Mouse (Mus musculus) forebrain, embryonic 15.5 days (tissue): ENCODE data around the gene Nek6. TPM values are rescaled to one million over a fixed set of nuclear protein-coding genes. Genes with fewer than 3 reads are reported as not detected.

Experiments used
- ATAC-seq: fragments of 200-750 bp; cut with Nextera tagmentation; replicated peaks from 2 replicates; pipeline ENCODE4 v1.8.0; 2017; ENCODE audit warnings: mild to moderate bottlenecking, moderate TSS enrichment, moderate library complexity
- H3K27ac ChIP-seq: fragments of 300-500 bp; sonication (generic); replicated peaks from 2 replicates; pipeline ENCODE4 v1.5.1; 2015; ENCODE audit warnings: mild to moderate bottlenecking, inconsistent platforms
- H3K27me3 ChIP-seq: fragments of 300-500 bp; sonication (generic); 2 replicates; pipeline ENCODE4 v1.6.1; 2015; ENCODE audit warnings: inconsistent platforms
- H3K36me3 ChIP-seq: fragments of 300-500 bp; sonication (generic); 2 replicates; pipeline ENCODE4 v1.6.1; 2015; ENCODE audit warnings: mild to moderate bottlenecking, inconsistent platforms
- H3K4me1 ChIP-seq: fragments of 300-500 bp; sonication (generic); 2 replicates; pipeline ENCODE4 v1.6.1; 2015; ENCODE audit warnings: inconsistent platforms
- H3K4me2 ChIP-seq: fragments of 300-500 bp; sonication (generic); replicated peaks from 2 replicates; pipeline ENCODE4 v1.6.1; 2015; ENCODE audit warnings: mild to moderate bottlenecking, inconsistent platforms
- H3K4me3 ChIP-seq: fragments of 300-500 bp; sonication (generic); 2 replicates; pipeline ENCODE4 v1.5.1; 2015; ENCODE audit warnings: mild to moderate bottlenecking, inconsistent platforms
- H3K9ac ChIP-seq: fragments of 300-500 bp; sonication (generic); replicated peaks from 2 replicates; pipeline ENCODE4 v1.6.1; 2015; ENCODE audit warnings: mild to moderate bottlenecking, inconsistent platforms
- H3K9me3 ChIP-seq: fragments of 300-500 bp; sonication (generic); 2 replicates; pipeline ENCODE4 v1.6.1; 2016; ENCODE audit warnings: inconsistent platforms
- WGBS: fragments of 180-500 bp; shearing (Covaris S2); methylation state at CpG from one replicate; pipeline ENCODE4 v1.1.7; 2015; ENCODE audit warnings: mixed read lengths; 5-methylcytosine and 5-hydroxymethylcytosine counted together
- polyA plus RNA-seq: library from polyadenylated mRNA; unstranded; fragments of >200 nt; fragmentation: Nextera tagmentation; extraction: Ambion mirVana; gene quantifications from 2 replicates; pipeline ENCODE4 v1.2.1, GENCODE M21; 2015

Gene Nek6
- polyA plus RNA-seq, 1 experiment from 2014 or later: 90.0 TPM

DNA sequence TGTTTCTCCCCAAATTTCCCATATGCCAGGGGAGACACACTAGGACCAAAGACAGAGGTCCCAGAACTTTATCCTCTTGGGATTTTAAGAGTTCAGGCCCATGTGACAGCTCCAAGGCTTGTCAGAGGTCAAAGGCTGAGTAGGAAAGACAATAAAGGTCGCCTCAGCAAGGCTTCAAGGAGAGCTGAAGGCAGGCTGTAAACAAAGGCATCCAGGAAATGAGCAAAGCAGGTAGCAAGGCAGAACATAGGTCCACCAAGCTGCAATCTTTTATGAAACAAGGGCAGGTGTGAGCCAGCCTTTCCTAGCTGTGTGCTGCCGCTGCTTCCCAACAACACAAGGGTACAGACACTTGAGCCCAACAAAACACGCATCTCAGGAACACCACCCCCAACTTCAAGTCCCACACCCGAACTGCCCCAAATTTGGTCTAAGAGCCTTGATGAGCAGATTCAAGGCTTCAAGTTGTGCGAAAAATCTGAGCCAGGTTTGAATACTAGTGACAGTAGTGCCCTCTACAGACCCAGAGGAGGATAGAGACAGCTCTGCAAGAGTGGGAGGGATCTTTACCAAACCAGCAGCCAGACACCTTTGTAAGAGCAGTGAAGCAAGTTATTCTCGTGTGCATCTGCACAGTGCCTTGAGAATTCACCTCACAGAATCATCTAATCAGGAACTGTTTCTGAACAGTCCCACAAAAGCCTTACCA lies 80.5 kb downstream of the Nek6 start:
- H3K27me3 ChIP-seq: no peaks in the 10 kb centered on the region
- no peaks in the 10 kb centered on the region for H3K9me3 ChIP-seq
- peak; percentile 75 for ATAC-seq
- peaks cover 13% of the 10 kb centered on the region for H3K4me1 ChIP-seq
- no peak overlapping the region for H3K4me2 ChIP-seq
- peak overlapping the region; percentile 28 for H3K27ac ChIP-seq
- H3K36me3 ChIP-seq: peaks cover 6% of the 10 kb centered on the region; the same call in 1 of the 2 replicates
- WGBS: 40% methylated on average over 6 of the region's 6 CpGs
- no peak overlapping the region for H3K4me3 ChIP-seq
- no peak overlapping the region for H3K9ac ChIP-seq

DNA sequence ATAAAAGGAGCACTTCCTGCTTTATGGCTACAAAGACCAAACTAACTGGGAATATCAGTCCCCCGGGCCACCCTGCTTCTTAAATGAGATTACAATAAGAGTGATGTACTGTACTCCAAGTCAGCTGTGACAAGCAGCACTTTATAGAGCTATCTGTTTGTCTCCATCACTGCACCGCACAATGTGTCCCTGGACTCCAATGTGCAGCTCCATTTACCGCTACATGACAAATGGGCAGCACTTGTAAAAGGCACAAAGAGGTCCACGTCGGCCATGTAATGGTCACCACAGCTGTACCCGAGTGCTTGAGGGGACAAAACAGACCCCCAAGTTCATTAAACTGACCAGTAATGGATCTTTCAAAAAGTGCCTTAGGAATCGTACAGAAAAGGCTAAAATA lies 83.4 kb downstream of the Nek6 start:
- Histone ChIP-seq H3K4me2 (no peak overlapping the region), H3K4me3 (no peak overlapping the region), H3K9ac (no peak overlapping the region), H3K9me3 (no peaks in the 10 kb centered on the region), H3K36me3 (no peaks in the 10 kb centered on the region), H3K4me1 (peaks cover 13% of the 10 kb centered on the region), H3K27ac (no peak overlapping the region), H3K27me3 (no peaks in the 10 kb centered on the region)
- 57% methylated on average over 7 of the region's 7 CpGs for whole genome bisulfite sequencing
- ATAC-seq: no peak

DNA sequence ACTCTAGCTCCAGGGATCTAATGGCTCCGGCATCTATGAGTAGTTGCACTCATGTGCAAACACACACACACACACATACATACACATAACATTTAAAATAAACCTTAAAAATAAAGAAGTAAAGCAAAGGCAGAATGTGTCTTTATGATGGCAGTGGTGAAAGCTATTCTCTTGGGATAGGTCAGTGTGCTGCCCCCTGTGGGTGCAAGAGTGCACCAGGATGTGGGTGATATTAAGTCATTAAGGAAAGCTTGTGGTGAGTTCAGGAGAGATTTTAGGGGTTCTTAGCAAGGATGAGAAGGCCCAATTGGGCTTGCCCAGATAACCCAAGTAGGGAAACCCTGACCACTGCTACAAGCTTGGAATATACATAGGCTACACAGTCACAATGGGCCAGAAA lies 86.5 kb downstream of the Nek6 start:
- Histone ChIP-seq H3K36me3 (no peaks in the 10 kb centered on the region), H3K27ac (no peak overlapping the region), H3K9me3 (no peaks in the 10 kb centered on the region), H3K4me1 (no peaks in the 10 kb centered on the region), H3K4me3 (no peak overlapping the region), H3K4me2 (no peak overlapping the region), H3K27me3 (no peaks in the 10 kb centered on the region), H3K9ac (no peak overlapping the region)
- 96% methylated on average over 1 of the region's 1 CpGs for WGBS
- no peak for ATAC-seq

DNA sequence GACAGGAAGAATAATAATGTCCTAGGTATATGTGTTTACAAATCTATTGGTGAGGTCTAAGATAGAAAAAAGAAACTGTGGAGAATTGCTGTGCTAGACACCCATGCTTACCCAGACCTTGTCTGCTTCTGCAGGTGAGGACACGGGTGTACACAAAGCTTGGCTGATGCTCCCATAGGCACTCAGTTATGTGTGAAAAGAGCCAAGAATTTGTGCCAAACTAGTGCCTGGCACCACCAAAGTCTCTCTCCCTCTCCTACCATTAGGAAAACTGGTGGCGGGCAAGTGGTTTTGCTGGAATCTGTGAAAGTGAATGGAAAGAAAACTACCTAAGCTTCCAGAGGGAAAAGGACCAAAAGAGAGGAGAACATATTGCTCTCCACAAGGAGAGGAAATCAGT lies 87.0 kb downstream of the Nek6 start:
- no peaks in the 10 kb centered on the region for H3K27me3 ChIP-seq
- no peaks in the 10 kb centered on the region for H3K36me3 ChIP-seq
- H3K9ac ChIP-seq: no peak overlapping the region
- ATAC-seq: no peak
- H3K4me1 ChIP-seq: no peaks in the 10 kb centered on the region
- no peak overlapping the region for H3K4me3 ChIP-seq
- 73% methylated on average over 2 of the region's 2 CpGs for WGBS
- H3K4me2 ChIP-seq: no peak overlapping the region
- H3K9me3 ChIP-seq: no peaks in the 10 kb centered on the region
- H3K27ac ChIP-seq: no peak overlapping the region

DNA sequence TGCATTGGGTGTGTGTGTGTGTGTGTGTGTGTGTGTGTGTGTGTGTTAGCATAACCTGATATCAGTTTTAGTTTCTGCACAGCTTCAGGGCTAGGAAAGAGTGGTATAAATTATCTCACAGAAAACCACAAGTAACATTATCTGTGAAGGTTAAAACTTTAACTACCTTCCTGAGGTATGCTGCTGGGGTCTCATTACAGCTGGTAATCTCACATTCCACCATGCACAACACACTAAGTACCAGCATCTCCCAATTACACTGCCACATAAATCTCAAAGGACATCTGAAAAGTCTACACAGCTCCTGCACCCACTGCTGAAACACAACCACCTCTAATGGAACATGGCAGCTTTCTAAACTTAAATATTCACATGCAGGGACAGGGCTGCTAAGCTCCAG lies 89.4 kb downstream of the Nek6 start:
- no peak for ATAC-seq
- no peak overlapping the region for H3K9ac ChIP-seq
- no peak overlapping the region for H3K4me2 ChIP-seq
- no peaks in the 10 kb centered on the region for H3K36me3 ChIP-seq
- no peaks in the 10 kb centered on the region for H3K27me3 ChIP-seq
- H3K9me3 ChIP-seq: no peaks in the 10 kb centered on the region
- no peak overlapping the region for H3K4me3 ChIP-seq
- H3K4me1 ChIP-seq: no peaks in the 10 kb centered on the region
- H3K27ac ChIP-seq: no peak overlapping the region

DNA sequence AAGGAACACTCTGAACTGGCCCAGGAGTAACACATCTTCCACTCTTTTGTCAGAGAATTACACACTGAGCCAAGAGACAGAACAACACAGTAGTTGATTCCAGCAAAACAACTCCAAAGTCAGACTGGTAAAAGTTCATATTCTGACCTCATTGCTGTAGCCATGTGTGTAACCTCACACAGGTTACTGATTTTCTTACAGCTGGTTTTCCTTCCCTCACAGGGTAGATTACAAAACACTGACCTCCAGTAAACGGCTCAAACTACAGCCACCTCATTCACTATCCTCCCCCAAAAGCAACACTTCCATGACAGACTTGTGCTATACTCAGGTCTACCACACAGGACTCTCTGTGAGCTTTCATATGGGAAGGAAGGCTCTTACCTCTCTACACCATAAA lies 96.3 kb downstream of the Nek6 start:
- H3K27me3 ChIP-seq: no peaks in the 10 kb centered on the region
- 87% methylated on average over 1 of the region's 1 CpGs for WGBS
- no peak overlapping the region for H3K4me3 ChIP-seq
- no peak overlapping the region for H3K27ac ChIP-seq
- H3K36me3 ChIP-seq: 0 out of 2 replicates have a peak, but pooled peaks cover 2% of the 10 kb centered on the region
- no peaks in the 10 kb centered on the region for H3K9me3 ChIP-seq
- H3K4me1 ChIP-seq: peaks cover 18% of the 10 kb centered on the region
- H3K4me2 ChIP-seq: no peak overlapping the region
- no peak overlapping the region for H3K9ac ChIP-seq
- no peak for ATAC-seq

DNA sequence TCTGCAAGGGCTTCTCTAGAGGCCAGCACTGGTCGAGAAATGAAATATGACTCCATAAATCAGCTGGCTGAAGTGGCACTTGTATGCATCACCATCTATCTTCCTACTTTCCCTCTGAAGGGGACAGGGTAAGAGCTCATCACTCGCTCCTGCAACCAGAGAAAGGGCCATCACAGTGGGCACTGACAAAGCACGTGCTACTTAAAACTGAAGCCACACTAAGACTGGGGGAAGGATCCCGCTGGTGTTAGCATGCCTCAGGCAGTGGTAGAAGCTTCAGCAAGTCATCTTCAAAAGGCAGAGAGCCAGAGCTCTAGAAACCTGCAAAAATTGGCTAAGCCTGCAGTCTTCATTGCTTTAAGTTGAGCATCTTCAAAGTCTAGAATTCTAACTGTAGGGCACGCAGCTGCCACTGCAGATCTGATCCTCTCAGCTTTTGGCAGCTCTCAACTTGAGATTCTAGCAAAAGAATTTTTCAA lies 97.4 kb downstream of the Nek6 start:
- ATAC-seq: peak; percentile 23
- Histone ChIP-seq H3K4me1 (peaks cover 22% of the 10 kb centered on the region), H3K36me3 (0 out of 2 replicates have a peak, but pooled peaks cover 2% of the 10 kb centered on the region), H3K27ac (peak overlapping the region; percentile 42), H3K27me3 (no peaks in the 10 kb centered on the region), H3K4me2 (no peak overlapping the region), H3K4me3 (no peak overlapping the region), H3K9me3 (no peaks in the 10 kb centered on the region), H3K9ac (no peak overlapping the region)
- 39% methylated on average over 5 of the region's 5 CpGs for WGBS

DNA sequence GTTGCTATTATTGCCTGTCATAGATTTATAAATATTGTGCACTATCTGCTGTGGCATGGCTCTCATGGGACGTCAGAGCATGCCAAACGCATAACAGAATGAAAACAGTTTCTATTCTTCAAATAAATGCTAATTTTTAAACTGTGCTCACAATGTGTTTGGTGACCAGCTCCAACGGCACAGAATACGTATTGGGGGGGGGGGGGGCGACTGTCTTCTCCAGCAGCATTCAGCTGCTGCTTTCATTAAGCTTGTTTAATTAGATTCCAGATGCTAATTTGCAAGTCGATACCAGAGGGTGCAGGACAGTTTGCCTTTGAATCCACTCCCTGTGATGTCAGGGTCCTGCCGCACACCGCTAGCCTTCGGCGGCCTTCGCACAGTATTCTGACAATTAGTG lies 97.9 kb downstream of the Nek6 start:
- Histone ChIP-seq H3K27me3 (no peaks in the 10 kb centered on the region), H3K4me3 (no peak overlapping the region), H3K4me2 (no peak overlapping the region), H3K9me3 (no peaks in the 10 kb centered on the region), H3K27ac (peak overlapping the region; percentile 42), H3K36me3 (0 out of 2 replicates have a peak, but pooled peaks cover 2% of the 10 kb centered on the region), H3K4me1 (peaks cover 26% of the 10 kb centered on the region), H3K9ac (no peak overlapping the region)
- peak; percentile 77 for ATAC-seq
- 12% methylated on average over 11 of the region's 11 CpGs for WGBS

DNA sequence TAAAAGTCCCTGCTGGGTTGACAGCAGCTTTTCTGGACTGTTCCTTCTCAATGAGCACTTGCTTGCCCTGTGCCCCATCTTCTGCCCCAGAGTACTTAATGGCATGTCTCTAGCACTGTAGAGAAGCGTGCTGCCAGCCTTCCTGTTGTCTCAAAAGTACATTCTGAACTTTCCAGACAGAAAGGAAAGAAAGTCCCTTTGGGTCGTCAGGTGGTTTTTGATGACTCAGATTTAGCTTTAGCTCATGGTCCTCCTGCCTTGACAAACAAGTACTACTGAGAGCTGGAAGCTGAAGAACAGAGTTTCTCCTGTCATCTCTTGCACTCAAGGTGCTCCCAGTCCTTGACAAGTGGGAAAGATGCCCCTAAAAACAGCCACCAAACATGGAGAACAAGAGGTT lies 98.7 kb downstream of the Nek6 start:
- H3K27ac ChIP-seq: no peak overlapping the region
- ATAC-seq: no peak
- H3K4me3 ChIP-seq: no peak overlapping the region
- WGBS: 81% methylated on average over 2 of the region's 2 CpGs
- H3K4me2 ChIP-seq: no peak overlapping the region
- no peak overlapping the region for H3K9ac ChIP-seq
- 0 out of 2 replicates have a peak, but pooled peaks cover 2% of the 10 kb centered on the region for H3K36me3 ChIP-seq
- H3K4me1 ChIP-seq: peaks cover 35% of the 10 kb centered on the region
- no peaks in the 10 kb centered on the region for H3K27me3 ChIP-seq
- no peaks in the 10 kb centered on the region for H3K9me3 ChIP-seq

DNA sequence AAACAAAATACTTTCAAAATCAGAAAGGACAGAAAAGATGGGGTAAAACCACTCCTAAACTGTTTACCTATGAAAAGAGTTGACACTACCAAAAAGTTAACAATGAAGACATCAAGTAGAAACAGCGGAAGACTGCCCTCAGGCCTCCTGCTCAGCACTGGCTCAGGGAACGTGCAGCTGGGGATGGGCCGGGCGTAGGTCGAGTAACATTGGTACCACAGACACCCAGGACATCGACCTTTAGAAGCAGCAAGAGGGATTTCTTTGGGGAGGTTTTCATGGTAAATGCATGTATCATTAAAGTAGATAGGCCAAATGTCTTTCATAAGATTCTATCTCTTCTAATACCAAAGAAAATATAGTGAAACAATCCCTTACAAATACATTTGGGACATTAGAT lies 101.2 kb downstream of the Nek6 start:
- H3K36me3 ChIP-seq: 0 out of 2 replicates have a peak, but pooled peaks cover 2% of the 10 kb centered on the region
- H3K4me3 ChIP-seq: no peak overlapping the region
- no peak overlapping the region for H3K9ac ChIP-seq
- H3K27me3 ChIP-seq: no peaks in the 10 kb centered on the region
- no peaks in the 10 kb centered on the region for H3K9me3 ChIP-seq
- no peak overlapping the region for H3K4me2 ChIP-seq
- 91% methylated on average over 6 of the region's 6 CpGs for WGBS
- no peak for ATAC-seq
- no peak overlapping the region for H3K27ac ChIP-seq
- peaks cover 57% of the 10 kb centered on the region for H3K4me1 ChIP-seq

DNA sequence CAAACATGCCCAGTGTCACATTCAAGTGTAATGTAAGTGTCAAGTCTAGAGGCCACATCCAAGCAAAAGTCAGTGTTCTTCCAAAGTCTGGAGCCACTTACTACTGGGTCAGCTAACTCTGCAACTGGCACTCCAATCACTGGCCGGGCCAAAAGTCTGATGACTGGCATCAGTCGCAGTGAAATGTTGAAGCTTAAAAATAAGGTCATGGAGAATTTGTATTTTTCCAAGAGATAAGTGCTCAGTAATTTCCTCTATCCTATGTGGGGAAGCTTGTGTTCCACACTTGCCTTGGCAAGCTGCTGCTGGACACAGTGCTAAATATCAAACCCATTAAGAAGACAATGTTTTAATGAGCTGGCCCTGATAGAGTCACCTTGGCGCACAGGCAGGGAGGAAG lies 102.1 kb downstream of the Nek6 start:
- 88% methylated on average over 3 of the region's 3 CpGs for WGBS
- ATAC-seq: no peak
- Histone ChIP-seq H3K4me2 (no peak overlapping the region), H3K27me3 (no peaks in the 10 kb centered on the region), H3K4me3 (no peak overlapping the region), H3K4me1 (peaks cover 55% of the 10 kb centered on the region), H3K27ac (no peak overlapping the region), H3K9me3 (no peaks in the 10 kb centered on the region), H3K9ac (no peak overlapping the region), H3K36me3 (0 out of 2 replicates have a peak, but pooled peaks cover 7% of the 10 kb centered on the region)

DNA sequence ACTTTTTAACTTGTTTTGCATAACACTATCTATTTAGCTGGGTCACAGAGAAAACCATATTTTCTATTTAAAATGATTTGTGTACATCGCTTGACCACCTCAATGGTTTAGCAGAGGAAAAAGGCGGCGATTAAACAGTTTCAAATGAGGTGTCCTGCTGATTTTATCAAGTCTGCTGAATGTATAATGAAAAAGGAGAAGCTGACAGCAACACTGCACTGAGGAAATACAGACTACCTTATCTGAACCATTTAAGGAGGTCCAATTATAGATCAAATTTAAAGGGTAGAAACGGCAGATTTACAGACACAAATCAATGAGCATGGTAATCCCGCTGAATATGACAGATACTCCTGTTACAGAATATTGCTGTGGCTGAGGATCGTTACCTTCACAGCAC lies 103.0 kb downstream of the Nek6 start:
- Histone ChIP-seq H3K9ac (no peak overlapping the region), H3K4me2 (no peak overlapping the region)
- ATAC-seq: no peak

DNA sequence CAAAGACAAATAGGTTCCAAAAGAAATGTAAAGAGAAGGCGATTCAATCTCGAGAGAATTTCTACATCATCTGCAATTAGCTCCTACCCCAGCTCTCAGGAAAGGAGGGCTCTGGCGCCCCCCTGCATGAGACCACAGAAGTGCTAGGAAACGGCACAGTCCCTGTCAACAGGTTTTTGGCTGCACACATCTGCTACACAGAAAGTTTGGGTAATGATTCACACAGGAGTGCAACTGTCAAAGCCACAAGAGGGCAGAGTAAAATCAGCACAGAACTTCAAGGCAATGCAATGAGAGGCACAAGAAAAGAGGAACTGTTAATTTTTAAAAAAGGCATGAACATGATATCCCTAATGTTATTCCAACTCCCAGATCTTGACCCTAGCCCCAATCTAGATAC lies 104.6 kb downstream of the Nek6 start:
- ATAC-seq: no peak
- Histone ChIP-seq H3K9ac (no peak overlapping the region), H3K4me3 (no peak overlapping the region), H3K27me3 (no peaks in the 10 kb centered on the region), H3K4me2 (no peak overlapping the region), H3K27ac (peak overlapping the region; percentile 9; the same call in 1 of the 2 replicates), H3K4me1 (peaks cover 47% of the 10 kb centered on the region), H3K9me3 (no peaks in the 10 kb centered on the region), H3K36me3 (0 out of 2 replicates have a peak, but pooled peaks cover 7% of the 10 kb centered on the region)
- 28% methylated on average over 4 of the region's 4 CpGs for WGBS

More for the DNA sequence above, 103.0 kb downstream of the Nek6 start:
- Histone ChIP-seq H3K36me3 (0 out of 2 replicates have a peak, but pooled peaks cover 7% of the 10 kb centered on the region), H3K27ac (peak overlapping the region; percentile 66), H3K9me3 (no peaks in the 10 kb centered on the region), H3K27me3 (no peaks in the 10 kb centered on the region), H3K4me3 (no peak overlapping the region), H3K4me1 (peaks cover 47% of the 10 kb centered on the region)
- WGBS: 49% methylated on average over 6 of the region's 6 CpGs
